Mouse (Mus musculus) naive thymus-derived CD4-positive, alpha-beta T cell, adult 2 months (primary cell): ENCODE data around the gene Cldn3.
A peak's percentile ranks its signal among the peaks of the same experiment; 100 is the strongest.
"Not testable (repeated sequence)": the region's sequence is repeated elsewhere in the genome, so short reads cannot be mapped to it uniquely, and the experiment has no call there.

Experiments used
- DNase-seq: peaks from one replicate; pipeline ENCODE4 v3.0.0-alpha.2; 2011; ENCODE audit warnings: low read depth

Cldn3 gene

DNA sequence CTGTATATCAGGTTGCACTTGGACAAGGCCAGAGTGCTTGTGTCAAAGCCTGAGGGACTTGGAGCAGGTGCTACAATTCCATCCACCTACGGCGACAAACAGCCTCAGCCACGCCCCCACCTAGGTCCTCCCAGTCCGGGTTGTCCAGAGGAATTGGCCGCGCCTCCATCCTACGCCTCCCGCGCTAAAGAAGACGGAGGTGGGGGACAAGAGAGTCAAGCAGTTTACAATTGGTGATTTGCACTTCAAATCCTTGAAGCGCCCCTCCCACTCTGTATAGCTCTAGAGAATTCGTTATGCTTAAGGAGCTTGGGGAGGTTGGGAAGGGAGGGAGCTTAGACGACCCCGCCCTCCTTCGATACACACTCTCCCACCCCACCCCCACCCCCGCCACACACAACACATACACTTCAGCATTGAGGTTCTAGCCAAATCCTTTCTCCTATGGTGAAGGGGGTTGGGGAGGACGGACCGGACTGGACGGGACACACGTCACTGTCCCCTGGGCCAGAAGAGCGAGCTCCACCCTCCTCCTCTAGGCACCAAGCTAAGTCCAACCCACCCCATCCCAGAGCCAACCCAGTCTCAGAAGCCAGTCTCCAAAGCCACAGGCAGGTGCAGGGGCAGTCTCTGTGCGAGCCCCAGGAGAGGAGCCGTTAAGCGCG, at the start of gene Cldn3:
Gene Cldn3, plus strand, starts transcription at position 582 of the 665 bp plus-strand sequence.
- DNase-seq = no peak

DNA sequence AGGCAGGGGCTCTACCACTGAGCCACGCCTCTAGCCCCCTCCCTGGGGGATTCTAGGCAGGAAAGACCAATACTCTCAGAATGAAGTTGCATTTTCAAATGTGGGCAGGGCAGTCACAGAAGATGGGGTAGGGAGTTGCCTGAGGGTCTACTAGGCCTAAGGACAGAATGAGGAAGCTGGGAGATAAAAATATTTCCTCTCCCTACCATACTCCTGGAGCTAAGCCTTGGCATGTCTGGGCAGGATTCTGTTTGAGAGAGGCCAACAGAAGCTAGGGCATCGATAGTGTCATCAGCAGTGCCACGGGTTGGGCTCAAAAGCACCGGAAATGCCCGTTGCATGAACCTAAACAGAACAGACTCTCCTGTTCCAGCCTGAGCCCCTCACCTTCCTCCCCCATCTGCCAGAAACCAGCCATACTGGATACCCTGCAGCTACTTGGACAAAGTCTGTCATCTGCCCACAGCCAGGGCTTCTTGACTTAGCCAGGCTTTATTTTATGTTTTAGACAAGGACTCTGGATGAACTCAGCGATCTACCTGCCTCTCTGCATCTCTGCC, 49.3 kb upstream of the Cldn3 start:
- no peak for DNase-seq

- peak; percentile 71 for DNase-seq
Measured at GRCm38 (mm10) chr5:134939069-134939468, 46.9 kb upstream of the Cldn3 start.

GRCm38 (mm10) chr5:134939554-134939953, 46.5 kb upstream of the Cldn3 start:
- not testable (repeated sequence) for DNase-seq

GRCm38 (mm10) chr5:134941472-134942209, 44.4 kb upstream of the Cldn3 start:
- DNase-seq = peak; percentile 68

GRCm38 (mm10) chr5:134942740-134943139, 43.3 kb upstream of the Cldn3 start:
- no peak for DNase-seq

DNA sequence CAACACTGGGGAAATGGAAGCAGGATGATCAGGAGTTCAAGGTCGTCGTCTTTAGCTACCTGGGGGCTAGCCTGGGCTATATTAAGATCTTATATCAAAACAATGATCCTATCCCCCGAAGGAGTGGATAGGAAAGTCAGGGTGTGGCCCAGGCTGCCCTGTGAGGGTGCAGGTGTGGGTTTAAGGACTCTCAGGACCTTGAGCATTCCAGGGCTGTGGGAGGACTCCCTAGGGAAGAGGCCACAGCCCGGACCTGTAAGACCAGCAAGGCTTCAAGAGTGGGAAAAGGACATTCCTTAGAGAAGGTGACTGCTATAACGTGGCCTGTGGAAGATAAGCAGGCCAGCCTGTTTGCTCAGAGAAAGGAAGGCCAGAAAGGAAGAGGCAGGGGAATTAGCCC, 41.8 kb upstream of the Cldn3 start:
- DNase-seq = no peak

DNA sequence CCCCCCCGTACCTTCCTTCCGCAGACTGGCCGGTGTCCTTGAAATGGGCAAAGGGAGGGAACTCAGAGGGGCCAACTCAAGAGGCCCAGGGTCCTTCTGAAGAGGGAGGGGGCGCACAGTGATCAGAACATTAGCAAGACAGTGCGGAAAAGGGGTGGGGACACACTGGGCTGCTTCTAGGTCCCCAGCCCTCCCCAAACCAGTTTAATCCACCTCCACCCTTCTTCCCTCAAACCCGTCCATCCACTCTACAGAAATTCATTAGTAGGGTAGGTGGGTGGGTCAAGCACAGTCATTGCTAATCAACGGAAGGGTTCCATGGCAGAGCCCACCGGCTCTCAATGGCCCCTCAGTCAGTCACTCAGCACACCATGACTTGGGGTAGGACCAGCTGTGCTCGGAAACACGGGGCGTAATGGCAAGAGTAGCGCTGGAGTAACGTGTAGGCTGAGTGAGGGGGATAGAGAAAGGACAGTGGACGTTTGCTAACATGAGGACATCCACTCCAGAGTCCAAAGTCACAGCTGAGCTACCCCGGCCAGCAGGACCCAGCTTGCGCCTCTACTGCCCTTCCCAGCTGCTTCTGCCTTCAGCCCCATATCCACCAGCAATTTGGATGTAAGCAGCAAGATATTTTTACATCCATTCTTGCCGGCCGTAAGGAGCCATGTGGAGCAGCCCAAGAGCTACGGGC, 40.6 kb upstream of the Cldn3 start:
- no peak for DNase-seq

- no peak for DNase-seq
Measured at GRCm38 (mm10) chr5:134946063-134946856, 39.8 kb upstream of the Cldn3 start.

- DNase-seq = no peak
Measured at GRCm38 (mm10) chr5:134946857-134947255, 39.2 kb upstream of the Cldn3 start, which contains the start of gene Cldn4. Gene Cldn4, minus strand, starts transcription at chr5:134946934.

DNA sequence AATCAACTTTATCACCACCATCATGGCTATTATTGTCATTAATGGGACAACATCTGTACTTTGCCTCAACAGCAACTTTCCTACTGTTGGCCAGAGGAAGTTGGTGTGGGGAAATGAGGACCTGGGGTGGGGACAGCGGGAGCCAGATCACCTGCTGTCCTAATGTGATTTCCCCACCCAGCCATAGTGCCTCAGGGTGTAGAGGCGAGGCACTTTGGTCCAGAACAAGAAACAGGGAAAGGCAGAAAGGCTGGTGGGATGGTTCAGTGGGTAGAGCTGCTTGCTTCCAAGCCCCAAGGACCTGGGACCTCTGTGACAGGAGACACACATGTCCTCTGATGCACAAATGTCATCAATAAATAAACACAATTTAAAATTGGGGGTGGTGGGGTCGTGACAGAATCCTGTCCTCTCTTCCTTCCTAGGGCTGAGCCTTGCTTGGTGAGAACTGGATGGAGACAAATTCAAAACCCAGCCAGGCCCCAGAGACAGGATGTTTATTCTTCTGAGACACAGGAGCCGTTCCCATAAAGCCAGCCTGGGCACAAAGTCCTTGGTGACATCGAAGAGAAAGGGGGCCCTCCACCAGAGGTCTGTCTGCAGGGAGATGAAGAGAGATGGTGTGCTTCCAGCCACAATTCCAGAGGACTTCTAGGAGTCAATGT, 38.5 kb upstream of the Cldn3 start:
- no peak for DNase-seq

DNA sequence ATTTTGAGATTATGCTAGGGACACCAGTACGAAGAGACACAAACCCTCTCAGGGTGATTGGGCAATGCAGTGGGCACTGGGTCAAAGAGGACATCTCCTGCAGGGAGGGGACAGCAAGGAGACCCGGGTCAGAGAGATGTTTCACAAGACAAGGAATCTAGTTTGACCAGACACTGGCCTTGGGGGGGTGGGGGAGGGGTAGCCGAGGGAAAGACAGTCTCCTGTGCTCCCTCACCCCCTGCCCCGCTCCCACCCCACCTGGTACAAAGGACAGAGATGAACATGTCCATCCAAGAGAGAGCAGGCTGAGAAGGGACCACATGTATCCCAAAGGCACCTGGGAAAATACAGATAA, 38.0 kb upstream of the Cldn3 start:
- no peak for DNase-seq

DNA sequence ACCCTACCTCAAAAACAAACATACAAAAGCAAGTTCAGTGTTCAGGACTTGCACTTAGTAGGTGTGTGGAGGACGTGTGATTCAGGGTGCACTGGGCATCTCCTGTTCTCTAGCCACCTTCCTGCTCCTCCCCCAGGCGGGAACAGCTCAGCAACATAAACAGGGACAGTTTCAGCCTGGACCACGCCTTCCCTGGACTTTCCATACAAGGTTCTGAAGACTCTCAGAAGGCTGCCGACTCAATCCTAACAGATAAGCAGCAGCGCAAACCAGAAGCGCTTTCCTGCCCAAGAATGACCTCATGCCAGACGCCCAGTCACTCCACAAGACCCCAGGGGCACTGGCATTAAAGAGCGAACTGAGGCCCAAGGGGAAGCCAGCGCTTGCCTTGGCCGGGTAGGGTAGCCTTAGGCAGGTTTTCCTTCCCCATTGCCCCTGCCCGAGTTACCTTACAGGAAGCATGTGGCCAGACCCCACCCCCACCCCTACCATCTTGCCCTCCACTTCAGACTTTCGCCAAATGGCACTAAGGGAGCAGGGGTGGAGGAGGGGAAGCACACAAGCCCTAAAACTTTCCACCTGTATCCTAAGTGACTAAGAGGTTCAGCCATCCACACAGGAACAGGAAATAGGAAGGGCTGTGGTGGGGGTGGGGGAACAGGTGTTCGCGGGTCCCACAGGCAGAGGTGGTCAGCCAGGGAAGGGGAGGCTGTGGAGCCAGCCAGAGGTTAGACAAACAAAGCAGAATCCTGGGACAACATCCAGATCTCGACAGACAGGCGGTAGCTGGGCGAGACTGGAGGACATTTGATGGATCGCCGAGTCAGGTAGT, 34.7 kb upstream of the Cldn3 start:
- no peak for DNase-seq

DNA sequence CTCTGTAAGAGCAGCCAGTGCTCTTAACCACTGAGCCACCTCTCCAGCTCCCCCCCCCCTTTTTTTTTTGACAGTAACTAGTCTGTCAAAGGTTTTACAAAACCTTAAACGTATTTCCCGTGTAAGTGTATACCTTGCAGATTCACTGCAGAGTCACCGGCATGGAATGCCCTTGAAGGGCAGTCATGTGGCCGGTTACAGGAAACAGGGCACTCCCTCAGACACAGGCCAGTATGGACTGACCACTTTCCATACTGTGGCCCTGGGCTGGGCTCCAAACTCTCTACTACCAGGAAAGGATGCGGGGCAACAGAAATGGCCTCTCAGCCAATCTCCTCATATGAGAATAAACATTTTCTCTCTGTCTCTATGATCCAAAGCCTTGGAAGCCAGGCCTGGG, 30.5 kb upstream of the Cldn3 start:
- DNase-seq = no peak

- DNase-seq = no peak
Measured at GRCm38 (mm10) chr5:134959114-134959513, 26.9 kb upstream of the Cldn3 start.

- peak; percentile 50 for DNase-seq
Measured at GRCm38 (mm10) chr5:134960430-134960829, 25.6 kb upstream of the Cldn3 start.

GRCm38 (mm10) chr5:134961519-134961918, 24.5 kb upstream of the Cldn3 start:
- DNase-seq = no peak

- DNase-seq = no peak
Measured at GRCm38 (mm10) chr5:134963546-134963945, 22.5 kb upstream of the Cldn3 start.

DNA sequence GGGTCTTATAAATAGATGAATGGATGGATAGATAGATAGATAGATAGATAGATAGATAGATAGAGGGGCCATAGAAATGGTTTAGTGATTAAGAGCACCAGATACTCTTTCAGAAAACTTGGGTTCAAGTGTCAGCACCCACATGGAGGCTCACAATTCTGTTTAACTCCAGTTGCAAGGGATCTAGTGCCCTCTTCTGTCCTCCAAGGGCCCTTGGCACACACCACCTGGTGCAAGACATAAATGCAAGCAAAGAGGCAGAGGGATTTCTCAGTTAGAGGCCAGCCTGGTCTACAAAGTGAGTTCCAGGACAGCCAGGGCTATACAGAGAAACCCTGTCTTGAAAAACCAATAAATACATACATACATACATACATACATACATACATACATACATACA, 21.4 kb upstream of the Cldn3 start:
- DNase-seq = not testable (repeated sequence)

DNA sequence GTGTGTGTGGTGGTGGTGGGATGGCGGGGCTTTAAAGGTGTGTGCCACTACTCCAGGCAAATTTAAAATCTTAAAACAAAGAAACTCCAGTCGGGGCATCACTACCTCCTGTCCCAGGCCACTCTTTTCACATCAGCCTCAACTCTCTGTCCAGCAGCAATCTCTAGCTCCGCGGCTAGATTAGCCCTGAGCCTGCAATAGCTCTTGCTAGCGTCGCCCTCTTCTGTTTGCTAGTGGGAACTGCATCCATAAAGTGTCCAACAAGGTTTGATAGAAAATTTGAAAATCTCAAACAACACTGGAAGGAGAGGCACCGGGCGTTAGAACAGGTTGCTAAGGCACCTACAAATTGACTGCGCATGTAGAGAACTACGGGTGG, 20.6 kb upstream of the Cldn3 start:
- DNase-seq = peak; percentile 89
